Mouse (Mus musculus): Measurements from ENCODE around the gene B3galt5. TPM values are rescaled to one million over a fixed set of nuclear protein-coding genes. Genes with fewer than 3 reads are reported as not detected.

Gene B3galt5
- polyA plus RNA-seq, 1 experiment from 2014 or later: 0.04 TPM

GRCm38 (mm10) chr16:96222452-96222851 is 13.1 kb upstream of the B3galt5 start:
- H3K4me1 ChIP-seq: 0 out of 2 replicates have a peak, but pooled peaks cover 4% of the 10 kb centered on the region
- DNase-seq (ENCODE audit: low spot score): peak; percentile 54
- H3K27ac ChIP-seq: no peak overlapping the region
- WGBS: 79% methylated on average over 1 of the region's 1 CpGs
- H3K4me3 ChIP-seq: no peak overlapping the region
- H3K36me3 ChIP-seq: peaks cover 77% of the 10 kb centered on the region
- no peaks in the 10 kb centered on the region for H3K9me3 ChIP-seq
- H3K27me3 ChIP-seq (ENCODE audit: insufficient read depth, poor library complexity, severe bottlenecking): no peaks in the 10 kb centered on the region

GRCm38 (mm10) chr16:96228438-96228837 is 7.2 kb upstream of the B3galt5 start:
- Histone ChIP-seq H3K36me3 (peaks cover 50% of the 10 kb centered on the region), H3K9me3 (no peaks in the 10 kb centered on the region), H3K4me3 (no peak overlapping the region), H3K27ac (no peak overlapping the region), H3K27me3 (ENCODE audit: insufficient read depth, poor library complexity, severe bottlenecking) (no peaks in the 10 kb centered on the region), H3K4me1 (no peaks in the 10 kb centered on the region; the same call in 1 of the 2 replicates)
- no peak for DNase-seq (ENCODE audit: low spot score)
- WGBS: 78% methylated on average over 13 of the region's 13 CpGs

GRCm38 (mm10) chr16:96229044-96229555 is 6.5 kb upstream of the B3galt5 start:
- peaks cover 43% of the 10 kb centered on the region for H3K36me3 ChIP-seq
- H3K4me3 ChIP-seq: no peak overlapping the region
- H3K4me1 ChIP-seq: no peaks in the 10 kb centered on the region; the same call in 1 of the 2 replicates
- H3K9me3 ChIP-seq: no peaks in the 10 kb centered on the region
- WGBS: 57% methylated on average over 8 of the region's 8 CpGs
- H3K27ac ChIP-seq: no peak overlapping the region
- no peaks in the 10 kb centered on the region for H3K27me3 ChIP-seq (ENCODE audit: insufficient read depth, poor library complexity, severe bottlenecking)
- peak; percentile 51 for DNase-seq (ENCODE audit: low spot score)

- Histone ChIP-seq H3K36me3 (peaks cover 30% of the 10 kb centered on the region), H3K27me3 (ENCODE audit: insufficient read depth, poor library complexity, severe bottlenecking) (no peaks in the 10 kb centered on the region), H3K4me1 (no peaks in the 10 kb centered on the region; the same call in 1 of the 2 replicates), H3K9me3 (no peaks in the 10 kb centered on the region), H3K4me3 (no peak overlapping the region), H3K27ac (no peak overlapping the region)
- DNase-seq (ENCODE audit: low spot score): peak; percentile 87
- 30% methylated on average over 11 of the region's 11 CpGs for WGBS
Measured at GRCm38 (mm10) chr16:96230411-96230810, 5.2 kb upstream of the B3galt5 start.

GRCm38 (mm10) chr16:96231251-96231650 is 4.3 kb upstream of the B3galt5 start:
- Histone ChIP-seq H3K27me3 (ENCODE audit: insufficient read depth, poor library complexity, severe bottlenecking) (no peaks in the 10 kb centered on the region), H3K27ac (no peak overlapping the region)
- WGBS: 86% methylated on average over 4 of the region's 4 CpGs

GRCm38 (mm10) chr16:96231974-96232373 is 3.6 kb upstream of the B3galt5 start:
- 83% methylated on average over 8 of the region's 8 CpGs for WGBS
- Histone ChIP-seq H3K27me3 (ENCODE audit: insufficient read depth, poor library complexity, severe bottlenecking) (no peaks in the 10 kb centered on the region), H3K36me3 (peaks cover 15% of the 10 kb centered on the region), H3K4me3 (no peak overlapping the region), H3K27ac (no peak overlapping the region), H3K4me1 (no peaks in the 10 kb centered on the region; the same call in 1 of the 2 replicates), H3K9me3 (no peaks in the 10 kb centered on the region)
- peak; percentile 63 for DNase-seq (ENCODE audit: low spot score)

More at GRCm38 (mm10) chr16:96231251-96231650, 4.3 kb upstream of the B3galt5 start:
- Histone ChIP-seq H3K36me3 (peaks cover 22% of the 10 kb centered on the region), H3K9me3 (no peaks in the 10 kb centered on the region), H3K4me3 (no peak overlapping the region), H3K4me1 (no peaks in the 10 kb centered on the region; the same call in 1 of the 2 replicates)
- peak; percentile 70 for DNase-seq (ENCODE audit: low spot score)

- WGBS: 81% methylated on average over 8 of the region's 8 CpGs
- Histone ChIP-seq H3K27me3 (ENCODE audit: insufficient read depth, poor library complexity, severe bottlenecking) (no peaks in the 10 kb centered on the region), H3K4me1 (no peaks in the 10 kb centered on the region), H3K9me3 (no peaks in the 10 kb centered on the region), H3K36me3 (no peaks in the 10 kb centered on the region), H3K4me3 (no peak overlapping the region), H3K27ac (no peak overlapping the region)
- peak; percentile 60 for DNase-seq (ENCODE audit: low spot score)
Measured at GRCm38 (mm10) chr16:96233996-96234395, 1.6 kb upstream of the B3galt5 start.

- no peaks in the 10 kb centered on the region for H3K36me3 ChIP-seq
- no peak overlapping the region for H3K4me3 ChIP-seq
- WGBS: 84% methylated on average over 6 of the region's 6 CpGs
- no peak overlapping the region for H3K27ac ChIP-seq
- no peaks in the 10 kb centered on the region for H3K27me3 ChIP-seq (ENCODE audit: insufficient read depth, poor library complexity, severe bottlenecking)
- peaks cover 6% of the 10 kb centered on the region; the same call in 1 of the 2 replicates for H3K9me3 ChIP-seq
- peak; percentile 74 for DNase-seq (ENCODE audit: low spot score)
- H3K4me1 ChIP-seq: no peaks in the 10 kb centered on the region
Measured at GRCm38 (mm10) chr16:96244496-96244895, 8.9 kb downstream of the B3galt5 start.

- no peaks in the 10 kb centered on the region for H3K36me3 ChIP-seq
- whole genome bisulfite sequencing: 69% methylated on average over 7 of the region's 7 CpGs
- H3K4me1 ChIP-seq: no peaks in the 10 kb centered on the region
- no peak overlapping the region for H3K27ac ChIP-seq
- DNase-seq (ENCODE audit: low spot score): peak; percentile 39
- no peak overlapping the region for H3K4me3 ChIP-seq
- H3K9me3 ChIP-seq: peaks cover 6% of the 10 kb centered on the region; the same call in 1 of the 2 replicates
- no peaks in the 10 kb centered on the region for H3K27me3 ChIP-seq (ENCODE audit: insufficient read depth, poor library complexity, severe bottlenecking)
Measured at GRCm38 (mm10) chr16:96249635-96250034, 14.0 kb downstream of the B3galt5 start.

- peak; percentile 46 for DNase-seq (ENCODE audit: low spot score)
- no peak overlapping the region for H3K4me3 ChIP-seq
- H3K27ac ChIP-seq: no peak overlapping the region
- no peaks in the 10 kb centered on the region for H3K27me3 ChIP-seq (ENCODE audit: insufficient read depth, poor library complexity, severe bottlenecking)
- H3K4me1 ChIP-seq: no peaks in the 10 kb centered on the region
- H3K9me3 ChIP-seq: peaks cover 6% of the 10 kb centered on the region; the same call in 1 of the 2 replicates
- 89% methylated on average over 1 of the region's 1 CpGs for WGBS
- H3K36me3 ChIP-seq: no peaks in the 10 kb centered on the region
Measured at GRCm38 (mm10) chr16:96252146-96252545, 16.5 kb downstream of the B3galt5 start.

- no peaks in the 10 kb centered on the region for H3K9me3 ChIP-seq
Measured at GRCm38 (mm10) chr16:96258429-96258828, 22.8 kb downstream of the B3galt5 start.

GRCm38 (mm10) chr16:96271736-96272135 is 36.1 kb downstream of the B3galt5 start:
- H3K9me3 ChIP-seq: no peaks in the 10 kb centered on the region
- H3K27me3 ChIP-seq (ENCODE audit: insufficient read depth, poor library complexity, severe bottlenecking): no peaks in the 10 kb centered on the region
- no peak overlapping the region for H3K27ac ChIP-seq
- peak; percentile 52 for DNase-seq (ENCODE audit: low spot score)
- H3K36me3 ChIP-seq: no peaks in the 10 kb centered on the region
- no peak overlapping the region for H3K4me3 ChIP-seq
- no peaks in the 10 kb centered on the region for H3K4me1 ChIP-seq
- WGBS: 77% methylated on average over 2 of the region's 2 CpGs

More at GRCm38 (mm10) chr16:96258429-96258828, 22.8 kb downstream of the B3galt5 start:
- DNase-seq (ENCODE audit: low spot score): peak; percentile 19
- Histone ChIP-seq H3K27ac (no peak overlapping the region), H3K4me1 (no peaks in the 10 kb centered on the region), H3K36me3 (no peaks in the 10 kb centered on the region), H3K27me3 (ENCODE audit: insufficient read depth, poor library complexity, severe bottlenecking) (no peaks in the 10 kb centered on the region), H3K4me3 (no peak overlapping the region)
- 84% methylated on average over 8 of the region's 8 CpGs for WGBS

- 63% methylated on average over 14 of the region's 14 CpGs for WGBS
Measured at GRCm38 (mm10) chr16:96272929-96273619, 37.5 kb downstream of the B3galt5 start.

More at GRCm38 (mm10) chr16:96272929-96273619, 37.5 kb downstream of the B3galt5 start:
- Histone ChIP-seq H3K27me3 (ENCODE audit: insufficient read depth, poor library complexity, severe bottlenecking) (no peaks in the 10 kb centered on the region), H3K27ac (no peak overlapping the region), H3K36me3 (no peaks in the 10 kb centered on the region), H3K4me3 (no peak overlapping the region), H3K4me1 (no peaks in the 10 kb centered on the region), H3K9me3 (no peaks in the 10 kb centered on the region)
- peak; percentile 54 for DNase-seq (ENCODE audit: low spot score)
